Mouse (Mus musculus) spleen, adult 2 months (tissue): ENCODE results near the gene Bpifa2. TPM values are rescaled to one million over a fixed set of nuclear protein-coding genes. Genes with fewer than 3 reads are reported as not detected.

Source experiments
- DNase-seq, 2 experiments: peaks; one replicate each; pipeline versions ENCODE4 v3.0.0 to v3.0.0-alpha.2; 2012 to 2021; ENCODE audit warnings: low spot score in 2 of 2, low read depth in 1 of 2
- H3K27ac ChIP-seq: fragments of 200-500 bp; 2 replicates; pipeline ENCODE4 v1.5.1; 2012; ENCODE audit warnings: low read length, inconsistent platforms; ENCODE audit not compliant: insufficient read depth
- H3K27me3 ChIP-seq: fragments of 200-500 bp; 2 replicates; pipeline ENCODE4 v1.6.1; 2012; ENCODE audit warnings: mild to moderate bottlenecking, moderate library complexity, low read length, inconsistent platforms; ENCODE audit not compliant: control insufficient read depth, insufficient read depth
- H3K36me3 ChIP-seq: fragments of 200-500 bp; 2 replicates; pipeline ENCODE4 v1.6.1; 2012; ENCODE audit warnings: mild to moderate bottlenecking, low read length, inconsistent platforms; ENCODE audit not compliant: control insufficient read depth, insufficient read depth
- H3K4me1 ChIP-seq: fragments of 200-500 bp; 2 replicates; pipeline ENCODE4 v1.6.1; 2011; ENCODE audit warnings: inconsistent platforms; ENCODE audit not compliant: control insufficient read depth, insufficient read depth, insufficient read length
- H3K4me3 ChIP-seq: fragments of 200-500 bp; 2 replicates; pipeline ENCODE4 v1.5.1; 2011; ENCODE audit warnings: mild to moderate bottlenecking, inconsistent platforms; ENCODE audit not compliant: insufficient read depth, insufficient read length; ENCODE audit errors: extremely low read depth
- CTCF ChIP-seq: fragments of 200-500 bp; IDR thresholded peaks from 2 replicates; pipeline ENCODE4 v1.5.1; 2011; ENCODE audit warnings: mild to moderate bottlenecking, inconsistent platforms; ENCODE audit not compliant: insufficient read depth, insufficient read length, insufficient replicate concordance; ENCODE audit errors: extremely low read depth
- POLR2A ChIP-seq: fragments of 200-500 bp; IDR thresholded peaks from 2 replicates; pipeline ENCODE4 v1.6.1; 2011; ENCODE audit warnings: low read depth, low read length, inconsistent platforms
- WGBS: fragments of 180-500 bp; shearing (Covaris S2); methylation state at CpG from one replicate; pipeline ENCODE4 v1.1.7; 2018; 5-methylcytosine and 5-hydroxymethylcytosine counted together
- polyA plus RNA-seq: library from polyadenylated mRNA; depleted of rRNA; stranded (reverse); fragments of >200 nt; gene quantifications from 2 replicates; pipeline ENCODE4 v1.2.3, GENCODE M21; 2012; rRNA removed

Gene Bpifa2
- polyA plus RNA-seq, 1 experiment, result not detected

DNA sequence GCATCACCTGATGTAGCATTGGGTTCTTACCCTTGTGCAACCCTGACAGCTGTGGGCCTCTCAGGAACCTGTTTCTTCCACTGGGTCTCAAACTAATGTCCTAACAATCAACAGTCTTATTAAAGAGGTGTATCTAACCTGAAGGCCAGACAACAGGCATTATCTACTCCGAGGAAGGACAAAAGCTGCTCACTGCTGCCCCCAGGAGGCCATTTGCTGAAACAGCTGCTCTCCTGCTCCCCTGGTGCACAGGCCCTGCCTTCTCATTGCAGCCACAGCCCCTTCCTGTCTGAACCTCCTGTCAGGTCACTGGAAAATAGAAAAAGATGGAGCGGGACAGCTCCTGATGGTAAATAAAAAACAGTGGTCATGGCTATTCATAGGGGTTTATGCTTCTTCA lies 30.9 kb downstream of the Bpifa2 start:
- no peak overlapping the region for H3K27ac ChIP-seq
- DNase-seq, result no peak
- H3K36me3 ChIP-seq, result no peaks in the 10 kb centered on the region
- H3K4me1 ChIP-seq, result no peaks in the 10 kb centered on the region
- H3K4me3 ChIP-seq, result no peak overlapping the region
- 45% methylated on average over 2 of the region's 2 CpGs for WGBS
- no peaks in the 10 kb centered on the region for H3K27me3 ChIP-seq
- TF ChIP-seq CTCF, result peak; percentile 36; the same call in 1 of the 2 replicates
- no peak for TF ChIP-seq POLR2A

DNA sequence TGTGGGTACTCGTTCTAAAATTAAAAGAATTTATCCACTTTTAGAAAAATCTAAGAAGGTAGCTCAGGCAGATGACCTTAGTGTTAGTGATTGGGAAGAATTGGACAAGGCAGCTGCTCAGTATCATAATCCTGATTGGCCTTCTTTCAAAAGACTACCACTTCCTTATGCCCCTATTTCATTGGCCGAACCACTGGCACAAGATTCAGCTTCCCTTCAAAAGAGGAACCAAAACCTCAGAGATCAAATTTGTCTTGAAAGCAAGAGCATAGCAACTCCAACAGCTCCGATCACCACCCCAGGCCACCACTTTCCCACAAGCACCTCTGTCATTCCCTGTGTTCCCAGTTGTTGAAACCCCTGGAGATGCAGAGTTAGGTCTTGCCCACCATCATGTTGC lies 36.7 kb downstream of the Bpifa2 start:
- H3K27me3 ChIP-seq, result no peaks in the 10 kb centered on the region
- TF ChIP-seq POLR2A (no peak), CTCF (no peak)
- 32% methylated on average over 3 of the region's 3 CpGs for WGBS
- no peaks in the 10 kb centered on the region for H3K4me1 ChIP-seq
- H3K36me3 ChIP-seq, result no peaks in the 10 kb centered on the region
- H3K27ac ChIP-seq, result no peak overlapping the region
- H3K4me3 ChIP-seq, result no peak overlapping the region
- DNase-seq, result no peak

DNA sequence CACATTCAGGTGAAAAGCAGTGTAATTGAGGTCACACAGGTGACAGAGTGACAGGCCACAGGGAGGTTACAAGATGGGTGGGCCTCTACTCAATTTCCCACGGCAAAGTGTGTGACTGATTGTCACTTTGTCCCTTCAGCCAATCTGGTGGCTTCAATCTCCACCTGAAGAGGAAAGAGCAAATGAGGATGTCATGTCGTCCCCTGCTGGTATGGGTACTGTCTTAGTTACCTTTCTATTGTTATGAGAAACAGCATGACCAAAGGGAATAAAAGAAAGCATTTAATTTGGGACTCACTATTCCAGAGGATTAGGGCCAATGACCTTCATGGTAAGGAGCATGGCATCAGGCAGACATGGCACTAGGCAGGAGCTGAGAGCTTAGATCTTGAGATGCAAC lies 50.6 kb downstream of the Bpifa2 start:
- Histone ChIP-seq H3K36me3 (no peaks in the 10 kb centered on the region), H3K4me3 (no peak overlapping the region), H3K27me3 (no peaks in the 10 kb centered on the region), H3K27ac (no peak overlapping the region), H3K4me1 (no peaks in the 10 kb centered on the region)
- TF ChIP-seq CTCF (no peak), POLR2A (no peak)
- no peak for DNase-seq
- WGBS, result 61% methylated on average over 2 of the region's 2 CpGs

Other genes with a start within 250 kb of the Bpifa2 start
- gene Efcab8, start 228.3 kb upstream of the Bpifa2 start, polyA plus RNA-seq, result 0.22 and 0.26 TPM in 2 replicates
- not detected in 2 replicates for gene Sun5, start 137.2 kb upstream of the Bpifa2 start, polyA plus RNA-seq
- gene Bpifb2, start 133.2 kb upstream of the Bpifa2 start, polyA plus RNA-seq, result 0.20 and 0.25 TPM in 2 replicates
- not detected in 2 replicates for gene Bpifb6, start 107.9 kb upstream of the Bpifa2 start, polyA plus RNA-seq
- gene Bpifb3, start 90.0 kb upstream of the Bpifa2 start, polyA plus RNA-seq, result 0.16 and 0.68 TPM in 2 replicates
- gene Bpifb4, start 70.1 kb upstream of the Bpifa2 start, polyA plus RNA-seq, result not detected in 2 replicates
- not detected in 2 replicates for gene Bpifa6, start 33.3 kb upstream of the Bpifa2 start, polyA plus RNA-seq
- not detected in 2 replicates for gene Bpifa3, start 122.1 kb downstream of the Bpifa2 start, polyA plus RNA-seq
- not detected in 2 replicates for gene Bpifa1, start 134.6 kb downstream of the Bpifa2 start, polyA plus RNA-seq
- gene Bpifa5, start 154.3 kb downstream of the Bpifa2 start, polyA plus RNA-seq, result not detected in 2 replicates
- gene Bpifb1, start 182.6 kb downstream of the Bpifa2 start, polyA plus RNA-seq, result not detected in 2 replicates
- 0.06 and 0.08 TPM in 2 replicates for gene Bpifb5, start 215.5 kb downstream of the Bpifa2 start, polyA plus RNA-seq
- not detected in 2 replicates for gene Bpifb9a, start 249.6 kb downstream of the Bpifa2 start, polyA plus RNA-seq